Mouse (Mus musculus): ENCODE results near the gene Gm9733. TPM values are rescaled to one million over a fixed set of nuclear protein-coding genes. Genes with fewer than 3 reads are reported as not detected.
"Not testable (repeated sequence)": the region's sequence is repeated elsewhere in the genome, so short reads cannot be mapped to it uniquely, and the experiment has no call there.

Gm9733 gene
- total RNA-seq (2014; rRNA removed) (not detected in 2 replicates), polyA plus RNA-seq (2015; fragmentation: Nextera tagmentation; extraction: Ambion mirVana) (not detected in 2 replicates)

GRCm38 (mm10) chr3:15332063-15332462, at the start of gene Gm9733:
Gm9733 (minus strand) TSS chr3:15332302.
- Histone ChIP-seq H3K4me2 (ENCODE audit: low read depth, low read length, poor library complexity, severe bottlenecking) (no peak within 1 kb of the TSS), H3K4me1 (ENCODE audit: insufficient read depth, low read length) (no peaks in the 10 kb centered on the region), H3K27me3 (ENCODE audit: insufficient read depth, low read length) (no peaks in the 10 kb centered on the region), H3K9me3 (ENCODE audit: low read length) (0 out of 2 replicates have a peak, but pooled peaks cover 3% of the 10 kb centered on the region), H3K27ac (ENCODE audit: low read depth, low read length) (no peak within 1 kb of the TSS), H3K4me3 (ENCODE audit: low read depth, low read length) (no peak within 1 kb of the TSS), H3K36me3 (ENCODE audit: insufficient read depth, low read length) (no peaks in the 10 kb centered on the region), H3K9ac (replicated peaks; ENCODE audit: low read length, poor library complexity, severe bottlenecking) (no peak within 1 kb of the TSS)
- ATAC-seq (ENCODE audit: low FRiP score) (no peak), DNase-seq (ENCODE audit: low spot score) (no peak)
- TF ChIP-seq CTCF (IDR thresholded peaks at IDR 0.05), result no peak
- WGBS, result 89% methylated on average over 3 of the region's 3 CpGs

GRCm38 (mm10) chr3:15355690-15356089, 23.6 kb upstream of the Gm9733 start:
- H3K4me2 ChIP-seq (ENCODE audit: low read depth, low read length, poor library complexity, severe bottlenecking); H3K27me3 ChIP-seq (ENCODE audit: insufficient read depth, low read length); ATAC-seq (ENCODE audit: low FRiP score); H3K9me3 ChIP-seq (ENCODE audit: low read length); H3K27ac ChIP-seq (ENCODE audit: low read depth, low read length); H3K36me3 ChIP-seq (ENCODE audit: insufficient read depth, low read length); H3K4me1 ChIP-seq (ENCODE audit: insufficient read depth, low read length); H3K9ac ChIP-seq (replicated peaks; ENCODE audit: low read length, poor library complexity, severe bottlenecking); DNase-seq (ENCODE audit: low spot score); H3K4me3 ChIP-seq (ENCODE audit: low read depth, low read length): not testable (repeated sequence)
- WGBS, result 79% methylated on average over 3 of the region's 3 CpGs

GRCm38 (mm10) chr3:15350318-15350717, 18.2 kb upstream of the Gm9733 start:
- 95% methylated on average over 1 of the region's 2 CpGs for WGBS
- not testable (repeated sequence) for H3K9me3 ChIP-seq (ENCODE audit: low read length)

GRCm38 (mm10) chr3:15345606-15346005, 13.5 kb upstream of the Gm9733 start:
- DNase-seq (ENCODE audit: low spot score); H3K4me1 ChIP-seq (ENCODE audit: insufficient read depth, low read length); H3K4me2 ChIP-seq (ENCODE audit: low read depth, low read length, poor library complexity, severe bottlenecking); H3K27ac ChIP-seq (ENCODE audit: low read depth, low read length); H3K4me3 ChIP-seq (ENCODE audit: low read depth, low read length); H3K9me3 ChIP-seq (ENCODE audit: low read length); H3K36me3 ChIP-seq (ENCODE audit: insufficient read depth, low read length); H3K9ac ChIP-seq (replicated peaks; ENCODE audit: low read length, poor library complexity, severe bottlenecking); ATAC-seq (ENCODE audit: low FRiP score); H3K27me3 ChIP-seq (ENCODE audit: insufficient read depth, low read length): not testable (repeated sequence)
- 58% methylated on average over 3 of the region's 3 CpGs for WGBS

More at GRCm38 (mm10) chr3:15350318-15350717, 18.2 kb upstream of the Gm9733 start:
- H3K27ac ChIP-seq (ENCODE audit: low read depth, low read length); H3K27me3 ChIP-seq (ENCODE audit: insufficient read depth, low read length); ATAC-seq (ENCODE audit: low FRiP score); H3K4me2 ChIP-seq (ENCODE audit: low read depth, low read length, poor library complexity, severe bottlenecking); H3K9ac ChIP-seq (replicated peaks; ENCODE audit: low read length, poor library complexity, severe bottlenecking); DNase-seq (ENCODE audit: low spot score); H3K4me1 ChIP-seq (ENCODE audit: insufficient read depth, low read length); H3K36me3 ChIP-seq (ENCODE audit: insufficient read depth, low read length); H3K4me3 ChIP-seq (ENCODE audit: low read depth, low read length): not testable (repeated sequence)

GRCm38 (mm10) chr3:15340287-15340686, 8.2 kb upstream of the Gm9733 start:
- Histone ChIP-seq H3K36me3 (ENCODE audit: insufficient read depth, low read length) (no peaks in the 10 kb centered on the region), H3K9me3 (ENCODE audit: low read length) (no peaks in the 10 kb centered on the region), H3K9ac (replicated peaks; ENCODE audit: low read length, poor library complexity, severe bottlenecking) (no peak overlapping the region), H3K27me3 (ENCODE audit: insufficient read depth, low read length) (no peaks in the 10 kb centered on the region), H3K27ac (ENCODE audit: low read depth, low read length) (no peak overlapping the region), H3K4me2 (ENCODE audit: low read depth, low read length, poor library complexity, severe bottlenecking) (no peak overlapping the region), H3K4me3 (ENCODE audit: low read depth, low read length) (no peak overlapping the region), H3K4me1 (ENCODE audit: insufficient read depth, low read length) (no peaks in the 10 kb centered on the region)
- ATAC-seq (ENCODE audit: low FRiP score), result no peak
- WGBS, result 69% methylated on average over 1 of the region's 1 CpGs
- DNase-seq (ENCODE audit: low spot score), result no peak
- TF ChIP-seq CTCF (IDR thresholded peaks at IDR 0.05), result no peak

- H3K4me3 ChIP-seq (ENCODE audit: low read depth, low read length), result no peak overlapping the region
- no peaks in the 10 kb centered on the region for H3K27me3 ChIP-seq (ENCODE audit: insufficient read depth, low read length)
- WGBS, result 71% methylated on average over 2 of the region's 2 CpGs
- no peak for TF ChIP-seq CTCF (IDR thresholded peaks at IDR 0.05)
- no peak overlapping the region for H3K9ac ChIP-seq (replicated peaks; ENCODE audit: low read length, poor library complexity, severe bottlenecking)
- H3K9me3 ChIP-seq (ENCODE audit: low read length), result 0 out of 2 replicates have a peak, but pooled peaks cover 3% of the 10 kb centered on the region
- H3K4me2 ChIP-seq (ENCODE audit: low read depth, low read length, poor library complexity, severe bottlenecking), result no peak overlapping the region
- H3K27ac ChIP-seq (ENCODE audit: low read depth, low read length), result no peak overlapping the region
- ATAC-seq (ENCODE audit: low FRiP score), result no peak
- no peaks in the 10 kb centered on the region for H3K36me3 ChIP-seq (ENCODE audit: insufficient read depth, low read length)
- DNase-seq (ENCODE audit: low spot score), result no peak
- H3K4me1 ChIP-seq (ENCODE audit: insufficient read depth, low read length), result no peaks in the 10 kb centered on the region
Observed at GRCm38 (mm10) chr3:15334182-15334581, 2.1 kb upstream of the Gm9733 start.

Measured in midbrain, postnatal 0 days (tissue).